Mouse (Mus musculus) Muller cell, postnatal 12 days (primary cell): ENCODE measurements at regions not wholly inside any gene's neighbourhood (a gene's known extent, or its start where the extent isn't known, plus 50 kb on each side); places are given as distances from the start of the nearest gene placed in this dataset.

Source experiments
- DNase-seq: peaks from one replicate; pipeline ENCODE4 v3.0.0-alpha.2; 2015; ENCODE audit errors: inconsistent ontology term

GRCm38 (mm10) chrX:12466312-12466711 lies 121.3 kb upstream of the Atp6ap2 start:
- peak; percentile 0 for DNase-seq

- DNase-seq = peak; percentile 2
These were observed 120.7 kb upstream of the Atp6ap2 start for GRCm38 (mm10) chrX:12466897-12467296.

GRCm38 (mm10) chrX:12467528-12468179 lies 119.9 kb upstream of the Atp6ap2 start:
- DNase-seq = no peak

GRCm38 (mm10) chrX:12472296-12472695 lies 115.3 kb upstream of the Atp6ap2 start:
- no peak for DNase-seq

GRCm38 (mm10) chrX:12479207-12479606 lies 108.4 kb upstream of the Atp6ap2 start:
- DNase-seq = no peak

GRCm38 (mm10) chrX:12490957-12491356 lies 96.6 kb upstream of the Atp6ap2 start:
- no peak for DNase-seq

- DNase-seq = peak; percentile 1
These were observed 94.4 kb upstream of the Atp6ap2 start for GRCm38 (mm10) chrX:12493216-12493615.

- no peak for DNase-seq
These were observed 93.7 kb upstream of the Atp6ap2 start for GRCm38 (mm10) chrX:12493916-12494315.

- DNase-seq = no peak
These were observed 93.1 kb upstream of the Atp6ap2 start for GRCm38 (mm10) chrX:12494535-12494934.

- DNase-seq = peak; percentile 11
These were observed 87.0 kb upstream of the Atp6ap2 start for GRCm38 (mm10) chrX:12500601-12501000.

- peak; percentile 30 for DNase-seq
These were observed 85.2 kb upstream of the Atp6ap2 start for GRCm38 (mm10) chrX:12502364-12502763.

- DNase-seq = no peak
These were observed 84.0 kb upstream of the Atp6ap2 start for GRCm38 (mm10) chrX:12503581-12503980.

GRCm38 (mm10) chrX:12511119-12511518 lies 76.5 kb upstream of the Atp6ap2 start:
- no peak for DNase-seq

GRCm38 (mm10) chrX:12525044-12525443 lies 62.6 kb upstream of the Atp6ap2 start:
- DNase-seq = no peak

GRCm38 (mm10) chrX:12530406-12531311 lies 56.9 kb upstream of the Atp6ap2 start:
- DNase-seq = peak; percentile 1
